Mouse (Mus musculus) midbrain, postnatal 0 days (tissue): ENCODE results near the gene Txnrd1. TPM values are rescaled to one million over a fixed set of nuclear protein-coding genes. Genes with fewer than 3 reads are reported as not detected.
A peak's percentile ranks its signal among the peaks of the same experiment; 100 is the strongest.

Source experiments
- ATAC-seq: fragments of 200-750 bp; cut with Nextera tagmentation; 2 replicates; pipeline ENCODE4 v1.8.0; 2017; ENCODE audit warnings: moderate number of reproducible peaks, mild to moderate bottlenecking, moderate TSS enrichment, moderate library complexity; ENCODE audit not compliant: low FRiP score
- DNase-seq: peaks from one replicate; pipeline ENCODE4 v3.0.0-alpha.2; 2015; ENCODE audit warnings: low spot score
- H3K27ac ChIP-seq: fragments of 300-500 bp; sonication (generic); 2 replicates; pipeline ENCODE4 v1.5.1; 2014; ENCODE audit warnings: low read depth, mild to moderate bottlenecking, low read length, mixed read lengths
- H3K27me3 ChIP-seq: fragments of 300-500 bp; sonication (generic); 2 replicates; pipeline ENCODE4 v1.6.1; 2014; ENCODE audit warnings: low read length, control low read depth, mixed read lengths; ENCODE audit not compliant: insufficient read depth
- H3K36me3 ChIP-seq: fragments of 300-500 bp; sonication (generic); 2 replicates; pipeline ENCODE4 v1.6.1; 2014; ENCODE audit warnings: low read length, control low read depth, mixed read lengths; ENCODE audit not compliant: insufficient read depth
- H3K4me1 ChIP-seq: fragments of 300-500 bp; sonication (generic); 2 replicates; pipeline ENCODE4 v1.6.1; 2014; ENCODE audit warnings: mild to moderate bottlenecking, control low read depth, antibody characterized with exemption, low read length, mixed read lengths; ENCODE audit not compliant: insufficient read depth
- H3K4me2 ChIP-seq: fragments of 300-500 bp; sonication (generic); 2 replicates; pipeline ENCODE4 v1.6.1; 2014; ENCODE audit warnings: low read depth, mild to moderate bottlenecking, low read length, mixed read lengths; ENCODE audit not compliant: poor library complexity, severe bottlenecking
- H3K4me3 ChIP-seq: fragments of 300-500 bp; sonication (generic); 2 replicates; pipeline ENCODE4 v1.5.1; 2014; ENCODE audit warnings: low read depth, mild to moderate bottlenecking, low read length, moderate library complexity
- H3K9ac ChIP-seq: fragments of 300-500 bp; sonication (generic); replicated peaks from 2 replicates; pipeline ENCODE4 v1.6.1; 2014; ENCODE audit warnings: mild to moderate bottlenecking, low read length, moderate library complexity, mixed read lengths; ENCODE audit not compliant: poor library complexity, severe bottlenecking
- H3K9me3 ChIP-seq: fragments of 300-500 bp; sonication (generic); 2 replicates; pipeline ENCODE4 v1.6.1; 2016; ENCODE audit warnings: low read length, control low read depth
- CTCF ChIP-seq: IDR thresholded peaks from 2 replicates; pipeline ENCODE4 v1.5.1; 2016; ENCODE audit warnings: antibody characterized with exemption, mild to moderate bottlenecking
- WGBS: fragments of 180-500 bp; shearing (Covaris S2); extraction: QIAGEN DNeasy Blood & Tissue Kit; methylation state at CpG from one replicate; pipeline ENCODE4 v1.1.7; 2014; 5-methylcytosine and 5-hydroxymethylcytosine counted together
- polyA plus RNA-seq: library from polyadenylated mRNA; unstranded; fragments of >200 nt; fragmentation: Nextera tagmentation; extraction: Ambion mirVana; gene quantifications from 2 replicates; pipeline ENCODE4 v1.2.1, GENCODE M21; 2015
- total RNA-seq: library from RNA; depleted of rRNA; stranded (reverse); fragments of >200 nt; gene quantifications from 2 replicates; pipeline ENCODE4 v1.2.3, GENCODE M21; 2014

Txnrd1 gene
- total and polyA plus RNA-seq, 2 experiments from 2014 or later, result 61.7 to 83.2 TPM

DNA sequence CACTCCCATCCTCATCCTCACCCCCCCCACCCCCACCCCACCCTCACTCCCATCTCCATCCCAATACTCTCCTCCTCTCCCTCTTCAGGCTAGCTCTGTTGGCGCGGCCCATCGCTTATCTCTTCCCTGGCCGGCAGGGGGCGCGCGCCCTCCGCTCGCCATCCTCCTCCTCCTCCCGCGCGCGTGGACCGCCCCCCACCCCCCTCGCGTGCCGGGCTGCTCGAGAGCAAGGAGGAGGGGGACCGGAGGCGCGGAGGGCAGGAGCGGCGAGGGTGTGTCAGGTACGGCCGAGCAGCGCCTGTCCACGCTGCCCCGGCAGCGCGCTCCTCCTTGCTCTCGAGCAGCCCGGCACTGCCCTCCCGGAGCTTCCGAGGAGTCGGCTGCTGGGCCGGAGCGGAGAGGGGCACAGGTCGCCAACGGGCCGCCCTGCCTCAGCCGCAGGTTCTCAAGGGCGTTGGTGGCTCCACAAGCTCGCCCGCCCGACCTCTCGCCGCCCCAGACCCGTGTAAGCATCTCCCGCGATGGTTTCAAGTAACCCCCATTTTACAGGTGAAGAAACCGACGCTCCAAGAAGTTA is 21.8 kb upstream of the Txnrd1 start:
- no peak overlapping the region for H3K27ac ChIP-seq
- no peaks in the 10 kb centered on the region for H3K9me3 ChIP-seq
- peak; percentile 84 for TF ChIP-seq CTCF
- ATAC-seq (peak; percentile 67), DNase-seq (peak; percentile 69)
- 5% methylated on average over 45 of the region's 52 CpGs for WGBS
- H3K27me3 ChIP-seq, result no peaks in the 10 kb centered on the region
- H3K4me1 ChIP-seq, result no peaks in the 10 kb centered on the region
- no peaks in the 10 kb centered on the region for H3K36me3 ChIP-seq
- H3K9ac ChIP-seq, result peak overlapping the region; percentile 48
- H3K4me2 ChIP-seq, result peak overlapping the region; percentile 76
- H3K4me3 ChIP-seq, result peak overlapping the region; percentile 52

DNA sequence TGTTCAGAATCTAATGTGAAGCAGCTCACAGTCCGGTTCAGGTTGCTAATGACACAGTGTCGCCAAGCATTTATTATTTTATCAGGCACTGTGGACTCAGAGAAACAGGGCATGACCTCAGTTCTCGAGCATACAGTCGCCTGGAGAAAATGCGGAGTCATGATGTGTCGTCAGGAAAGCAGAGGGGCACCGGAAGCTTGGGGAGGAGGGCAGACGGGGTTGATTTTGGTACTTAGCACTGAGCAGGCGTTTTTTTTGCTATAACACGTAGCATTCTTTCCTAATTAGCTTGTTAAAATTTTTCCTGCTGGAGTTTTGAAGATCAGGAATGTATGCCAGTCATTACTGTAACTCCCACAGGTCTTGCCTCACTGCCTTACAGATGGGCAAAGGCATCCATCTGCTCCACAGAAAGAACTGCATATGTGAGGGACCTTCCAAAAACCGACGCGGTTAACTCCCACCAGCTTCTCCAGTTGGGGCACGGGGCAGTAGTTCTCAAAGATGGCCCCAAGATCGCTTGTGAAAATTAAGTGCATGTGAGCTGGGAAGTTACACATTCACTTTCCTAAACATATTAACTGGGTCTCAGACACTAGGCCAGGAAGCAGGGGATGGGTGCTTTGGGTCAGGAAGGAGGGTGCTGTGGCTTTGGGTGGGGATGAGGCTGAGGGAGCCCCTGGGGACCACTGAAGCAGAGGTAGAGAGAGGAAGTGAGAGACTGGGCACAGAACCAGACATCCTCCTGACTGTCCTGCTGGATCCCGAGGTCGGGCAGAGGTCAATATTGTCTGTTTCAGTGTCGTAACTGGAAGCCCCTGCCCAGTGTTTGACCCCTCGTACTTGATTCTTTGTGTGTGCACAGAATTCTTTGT is 19.4 kb upstream of the Txnrd1 start:
- Histone ChIP-seq H3K4me3 (no peak overlapping the region), H3K27ac (no peak overlapping the region), H3K27me3 (no peaks in the 10 kb centered on the region), H3K36me3 (no peaks in the 10 kb centered on the region), H3K4me2 (no peak overlapping the region), H3K4me1 (no peaks in the 10 kb centered on the region), H3K9me3 (no peaks in the 10 kb centered on the region), H3K9ac (no peak overlapping the region)
- 65% methylated on average over 19 of the region's 19 CpGs for WGBS
- peak; percentile 8 for DNase-seq
- no peak for ATAC-seq
- TF ChIP-seq CTCF, result no peak

DNA sequence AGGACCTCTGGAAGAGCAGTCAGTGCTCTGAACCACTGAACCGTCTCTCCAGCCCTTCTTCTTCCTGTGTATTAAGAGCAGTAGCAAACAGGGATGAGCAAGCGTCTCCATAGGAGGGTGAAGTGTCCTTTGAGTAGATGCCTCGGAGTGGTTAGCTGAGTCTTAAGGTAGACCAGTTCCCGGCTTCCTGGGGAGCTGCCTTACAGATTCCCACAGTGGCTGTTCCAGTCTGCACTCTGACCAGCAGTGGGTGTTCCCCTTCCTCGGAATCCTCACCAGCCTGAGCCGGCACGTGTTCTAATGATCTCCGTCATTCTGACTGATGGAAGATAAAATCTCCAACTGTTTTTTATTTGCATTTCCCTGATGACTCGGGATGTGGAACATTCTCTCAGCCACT is 17.3 kb upstream of the Txnrd1 start:
- Histone ChIP-seq H3K4me2 (no peak overlapping the region), H3K9ac (no peak overlapping the region), H3K4me1 (no peaks in the 10 kb centered on the region), H3K9me3 (no peaks in the 10 kb centered on the region), H3K4me3 (no peak overlapping the region), H3K27me3 (no peaks in the 10 kb centered on the region), H3K36me3 (no peaks in the 10 kb centered on the region), H3K27ac (no peak overlapping the region)
- ATAC-seq, result no peak
- no peak for TF ChIP-seq CTCF
- DNase-seq, result no peak
- 83% methylated on average over 9 of the region's 9 CpGs for WGBS

DNA sequence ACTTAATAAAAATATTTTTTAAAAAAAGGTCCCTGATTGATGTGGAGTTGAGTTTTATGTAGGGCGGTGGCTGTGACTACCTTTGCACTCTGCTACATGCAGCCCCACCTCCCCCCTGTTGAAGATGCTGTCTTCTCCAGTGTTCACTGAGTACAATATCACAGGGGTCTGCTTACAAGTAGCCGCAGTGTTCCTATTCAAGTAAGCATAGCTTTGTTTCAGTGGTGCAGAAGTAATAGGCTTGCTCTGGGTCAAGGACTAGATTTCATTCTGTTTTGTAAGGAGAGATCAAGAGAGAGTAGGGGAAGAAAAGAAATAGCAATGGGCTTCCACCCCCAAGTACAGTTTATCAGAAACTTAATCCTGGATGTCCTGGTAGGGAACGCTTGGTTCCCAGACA is 16.2 kb upstream of the Txnrd1 start:
- Histone ChIP-seq H3K4me3 (no peak overlapping the region), H3K4me2 (no peak overlapping the region), H3K4me1 (no peaks in the 10 kb centered on the region), H3K9me3 (no peaks in the 10 kb centered on the region), H3K36me3 (no peaks in the 10 kb centered on the region), H3K9ac (no peak overlapping the region), H3K27me3 (no peaks in the 10 kb centered on the region), H3K27ac (no peak overlapping the region)
- WGBS, result 77% methylated on average over 3 of the region's 3 CpGs
- TF ChIP-seq CTCF, result no peak
- no peak for ATAC-seq
- no peak for DNase-seq

DNA sequence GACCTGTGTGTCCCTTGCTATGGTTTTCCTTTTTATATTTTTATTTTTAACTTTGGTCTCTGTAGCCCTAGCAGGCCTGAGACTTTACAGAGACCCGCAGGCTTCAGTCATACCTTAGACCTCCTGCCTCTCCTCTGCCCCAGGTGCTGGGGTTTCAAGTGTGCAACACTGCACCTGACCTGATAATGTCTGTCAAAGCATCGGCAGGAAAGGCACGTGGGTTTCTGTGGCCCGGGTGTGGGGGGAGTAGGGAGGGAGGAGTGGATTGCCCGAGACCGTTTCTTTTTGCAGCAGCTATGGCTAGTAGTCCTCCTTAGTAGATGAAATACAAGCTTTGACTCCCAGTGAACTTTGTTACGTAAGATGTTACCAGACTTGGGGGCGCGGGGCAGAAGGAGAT is 15.8 kb upstream of the Txnrd1 start:
- H3K36me3 ChIP-seq, result no peaks in the 10 kb centered on the region
- 72% methylated on average over 9 of the region's 9 CpGs for WGBS
- TF ChIP-seq CTCF, result no peak
- ATAC-seq, result no peak
- no peak overlapping the region for H3K4me2 ChIP-seq
- no peak overlapping the region for H3K9ac ChIP-seq
- H3K27ac ChIP-seq, result no peak overlapping the region
- no peaks in the 10 kb centered on the region for H3K9me3 ChIP-seq
- DNase-seq, result no peak
- no peaks in the 10 kb centered on the region for H3K4me1 ChIP-seq
- no peaks in the 10 kb centered on the region for H3K27me3 ChIP-seq
- H3K4me3 ChIP-seq, result no peak overlapping the region

DNA sequence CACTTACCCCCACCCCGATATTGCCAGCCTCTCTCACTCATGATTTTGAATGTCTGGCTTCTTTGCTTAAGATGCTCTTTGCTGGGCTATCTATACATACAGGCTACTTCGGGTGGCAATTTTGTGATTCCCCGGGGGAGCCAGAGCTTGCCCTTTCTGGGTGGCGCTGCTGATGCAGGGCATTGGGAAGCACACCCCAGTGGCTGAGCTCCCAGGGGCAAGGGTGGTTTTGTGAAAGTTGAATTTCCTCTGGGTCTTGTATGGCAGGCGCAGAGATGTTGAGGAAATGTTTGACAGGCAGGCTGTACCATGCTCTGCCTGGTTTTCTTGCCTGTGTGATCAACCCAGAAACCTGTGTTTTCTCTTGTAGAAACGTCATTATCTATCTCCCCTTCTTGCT is 15.1 kb upstream of the Txnrd1 start:
- no peak for TF ChIP-seq CTCF
- Histone ChIP-seq H3K4me3 (no peak overlapping the region), H3K9me3 (no peaks in the 10 kb centered on the region), H3K9ac (no peak overlapping the region), H3K4me1 (no peaks in the 10 kb centered on the region), H3K27me3 (no peaks in the 10 kb centered on the region), H3K27ac (no peak overlapping the region), H3K36me3 (no peaks in the 10 kb centered on the region), H3K4me2 (no peak overlapping the region)
- DNase-seq, result no peak
- WGBS, result 82% methylated on average over 6 of the region's 6 CpGs
- ATAC-seq, result no peak
